Mouse (Mus musculus) CH12.LX (cell line): ENCODE measurements around the gene Fhl1.

Experiments used
- CTCF ChIP-seq, 2 experiments: IDR thresholded peaks in 1 of 2; conservative IDR thresholded peaks in 1 of 2; 2 replicates each; pipeline ENCODE4 v1.5.1; 2011 to 2012; ENCODE audit warnings: low read depth in 2 of 2, low read length in 2 of 2, improper control_type of control experiment in 1 of 2, inconsistent platforms in 1 of 2, mild to moderate bottlenecking in 1 of 2, moderate library complexity in 1 of 2
- GABPA ChIP-seq: IDR thresholded peaks from 2 replicates; pipeline ENCODE4 v1.6.1; 2012; ENCODE audit warnings: low read depth, low read length, improper control_type of control experiment, inconsistent platforms; ENCODE audit not compliant: insufficient replicate concordance
- JUN ChIP-seq: IDR thresholded peaks from 2 replicates; pipeline ENCODE4 v1.6.1; 2011; ENCODE audit warnings: low read depth, mild to moderate bottlenecking, low read length, improper control_type of control experiment, moderate library complexity; ENCODE audit not compliant: insufficient read depth
- MEF2A ChIP-seq: IDR thresholded peaks from 2 replicates; pipeline ENCODE4 v1.6.1; 2014; ENCODE audit warnings: low read depth, mild to moderate bottlenecking, inconsistent platforms, low read length, improper control_type of control experiment, borderline replicate concordance
- USF1 ChIP-seq: IDR thresholded peaks from 2 replicates; pipeline ENCODE4 v1.6.1; 2014; ENCODE audit warnings: low read depth, mild to moderate bottlenecking, inconsistent platforms, low read length, improper control_type of control experiment
- USF2 ChIP-seq: conservative IDR thresholded peaks from 2 replicates; pipeline ENCODE4 v1.6.1; 2011; ENCODE audit warnings: low read depth, low read length, improper control_type of control experiment
- ZC3H11A ChIP-seq: IDR thresholded peaks from 2 replicates; pipeline ENCODE4 v1.6.1; 2012; ENCODE audit warnings: low read depth, mild to moderate bottlenecking, inconsistent platforms, low read length, improper control_type of control experiment

GRCm38 (mm10) chrX:56756352-56756751 lies 24.8 kb downstream of the Fhl1 start:
- no peak for TF ChIP-seq CTCF (conservative IDR thresholded peaks at IDR 0.05 in 1 of 2, IDR thresholded peaks at IDR 0.05 in 1 of 2; ENCODE audit: low read depth in 2 of 2, low read length in 2 of 2)
- TF ChIP-seq MEF2A: no peak
- no peak for TF ChIP-seq GABPA
- TF ChIP-seq ZC3H11A: no peak
- no peak for TF ChIP-seq USF1
- no peak for TF ChIP-seq USF2
- no peak for TF ChIP-seq JUN
